Mouse (Mus musculus) midbrain, embryonic 13.5 days (tissue): Measurements from ENCODE around the gene Dst. TPM values are rescaled to one million over a fixed set of nuclear protein-coding genes. Genes with fewer than 3 reads are reported as not detected.

ENCODE experiments used
- ATAC-seq: fragments of 200-750 bp; cut with Nextera tagmentation; 2 replicates; pipeline ENCODE4 v1.8.0; 2017; ENCODE audit warnings: mild to moderate bottlenecking, moderate TSS enrichment, moderate library complexity
- H3K27ac ChIP-seq: fragments of 300-500 bp; sonication (generic); 2 replicates; pipeline ENCODE4 v1.5.1; 2015; ENCODE audit warnings: inconsistent platforms, mild to moderate bottlenecking, moderate library complexity
- H3K27me3 ChIP-seq: fragments of 300-500 bp; sonication (generic); 2 replicates; pipeline ENCODE4 v1.6.1; 2015; ENCODE audit warnings: mild to moderate bottlenecking, inconsistent platforms
- H3K36me3 ChIP-seq: fragments of 300-500 bp; sonication (generic); 2 replicates; pipeline ENCODE4 v1.6.1; 2015; ENCODE audit warnings: mild to moderate bottlenecking, inconsistent platforms
- H3K4me1 ChIP-seq: fragments of 300-500 bp; sonication (generic); replicated peaks from 2 replicates; pipeline ENCODE4 v1.6.1; 2015; ENCODE audit warnings: inconsistent platforms
- H3K4me2 ChIP-seq: fragments of 300-500 bp; sonication (generic); replicated peaks from 2 replicates; pipeline ENCODE4 v1.6.1; 2015; ENCODE audit warnings: moderate library complexity, mild to moderate bottlenecking, inconsistent platforms
- H3K4me3 ChIP-seq: fragments of 300-500 bp; sonication (generic); replicated peaks from 2 replicates; pipeline ENCODE4 v1.5.1; 2015; ENCODE audit warnings: mild to moderate bottlenecking, inconsistent platforms
- H3K9ac ChIP-seq: fragments of 300-500 bp; sonication (generic); replicated peaks from 2 replicates; pipeline ENCODE4 v1.6.1; 2015; ENCODE audit warnings: mild to moderate bottlenecking, inconsistent platforms
- H3K9me3 ChIP-seq: fragments of 300-500 bp; sonication (generic); 2 replicates; pipeline ENCODE4 v1.6.1; 2016; ENCODE audit warnings: mild to moderate bottlenecking, inconsistent platforms
- WGBS: fragments of 180-500 bp; shearing (Covaris S2); methylation state at CpG from one replicate; pipeline ENCODE4 v1.1.7; 2015; 5-methylcytosine and 5-hydroxymethylcytosine counted together
- polyA plus RNA-seq: library from polyadenylated mRNA; unstranded; fragments of >200 nt; fragmentation: Nextera tagmentation; extraction: Ambion mirVana; gene quantifications from 2 replicates; pipeline ENCODE4 v1.2.1, GENCODE M21; 2015

The Dst gene
- polyA plus RNA-seq, 1 experiment from 2014 or later: 38.3 TPM

GRCm38 (mm10) chr1:34244678-34245077 lies 336.7 kb downstream of the Dst start:
- no peak overlapping the region for H3K9ac ChIP-seq
- no peaks in the 10 kb centered on the region for H3K9me3 ChIP-seq
- peaks cover 61% of the 10 kb centered on the region for H3K36me3 ChIP-seq
- H3K4me2 ChIP-seq: no peak overlapping the region
- no peak for ATAC-seq
- 89% methylated on average over 10 of the region's 10 CpGs for WGBS
- H3K27me3 ChIP-seq: no peaks in the 10 kb centered on the region
- no peaks in the 10 kb centered on the region for H3K4me1 ChIP-seq
- H3K4me3 ChIP-seq: no peak overlapping the region
- H3K27ac ChIP-seq: no peak overlapping the region

- H3K4me1 ChIP-seq: no peaks in the 10 kb centered on the region
- H3K4me3 ChIP-seq: no peak overlapping the region
- H3K36me3 ChIP-seq: peaks cover 71% of the 10 kb centered on the region
- H3K27ac ChIP-seq: no peak overlapping the region
- H3K4me2 ChIP-seq: no peak overlapping the region
- WGBS: 94% methylated on average over 15 of the region's 15 CpGs
- no peaks in the 10 kb centered on the region for H3K27me3 ChIP-seq
- H3K9me3 ChIP-seq: no peaks in the 10 kb centered on the region
- ATAC-seq: no peak
- no peak overlapping the region for H3K9ac ChIP-seq
These were observed 338.1 kb downstream of the Dst start for GRCm38 (mm10) chr1:34245951-34246641.

DNA sequence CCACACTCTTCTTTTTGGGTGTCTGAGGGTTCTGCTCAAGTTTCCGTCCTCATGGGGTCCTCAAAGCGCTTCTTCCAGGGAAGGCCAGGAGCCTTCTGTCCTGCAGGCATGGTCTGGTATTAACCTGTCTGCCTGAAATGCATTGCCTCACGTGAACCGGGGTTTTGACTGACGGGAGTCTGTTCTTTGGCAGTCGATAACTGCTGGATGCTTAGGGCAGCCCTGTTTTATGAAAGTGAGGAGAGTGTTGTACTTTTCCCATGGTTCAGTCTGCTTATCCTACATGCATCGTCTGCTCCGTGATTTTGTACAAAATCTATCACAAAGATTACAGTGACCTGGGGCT lies 338.6 kb downstream of the Dst start:
- no peaks in the 10 kb centered on the region for H3K27me3 ChIP-seq
- H3K4me2 ChIP-seq: no peak overlapping the region
- H3K9me3 ChIP-seq: no peaks in the 10 kb centered on the region
- H3K36me3 ChIP-seq: peaks cover 75% of the 10 kb centered on the region
- H3K9ac ChIP-seq: no peak overlapping the region
- no peak for ATAC-seq
- no peak overlapping the region for H3K27ac ChIP-seq
- no peaks in the 10 kb centered on the region for H3K4me1 ChIP-seq
- 95% methylated on average over 8 of the region's 8 CpGs for WGBS
- H3K4me3 ChIP-seq: no peak overlapping the region

GRCm38 (mm10) chr1:34251137-34251536 lies 343.1 kb downstream of the Dst start:
- 95% methylated on average over 13 of the region's 13 CpGs for WGBS
- H3K27me3 ChIP-seq: no peaks in the 10 kb centered on the region
- no peak overlapping the region for H3K27ac ChIP-seq
- H3K4me1 ChIP-seq: no peaks in the 10 kb centered on the region
- H3K9ac ChIP-seq: no peak overlapping the region
- no peaks in the 10 kb centered on the region for H3K9me3 ChIP-seq
- no peak for ATAC-seq
- peaks cover 83% of the 10 kb centered on the region for H3K36me3 ChIP-seq
- no peak overlapping the region for H3K4me3 ChIP-seq
- H3K4me2 ChIP-seq: no peak overlapping the region

DNA sequence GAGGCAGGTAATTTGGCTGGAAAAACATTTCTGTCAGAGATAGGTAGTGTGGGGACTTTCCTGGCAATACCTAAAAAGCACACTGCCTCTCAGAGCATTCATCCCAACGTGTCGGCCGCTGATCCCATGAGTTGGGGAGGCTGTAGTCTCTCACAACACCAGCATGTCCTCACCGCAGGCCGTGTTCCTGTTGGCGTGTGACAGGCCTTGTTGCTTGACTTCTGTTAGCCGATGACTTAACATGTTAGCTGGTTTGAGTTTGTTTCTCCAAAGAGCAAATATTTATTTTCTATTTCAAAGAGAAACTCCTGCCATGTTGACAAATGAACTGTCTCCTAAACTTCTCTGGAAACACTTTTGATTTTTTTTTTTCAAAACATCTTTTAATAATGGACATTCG lies 344.2 kb downstream of the Dst start:
- Histone ChIP-seq H3K4me3 (no peak overlapping the region), H3K9me3 (no peaks in the 10 kb centered on the region), H3K27me3 (no peaks in the 10 kb centered on the region), H3K4me2 (no peak overlapping the region), H3K9ac (no peak overlapping the region), H3K27ac (no peak overlapping the region), H3K36me3 (peaks cover 82% of the 10 kb centered on the region), H3K4me1 (no peaks in the 10 kb centered on the region)
- 92% methylated on average over 8 of the region's 8 CpGs for WGBS
- no peak for ATAC-seq

- H3K9ac ChIP-seq: no peak overlapping the region
- no peaks in the 10 kb centered on the region for H3K27me3 ChIP-seq
- H3K9me3 ChIP-seq: no peaks in the 10 kb centered on the region
- ATAC-seq: no peak
- H3K4me1 ChIP-seq: no peaks in the 10 kb centered on the region
- peaks cover 82% of the 10 kb centered on the region for H3K36me3 ChIP-seq
- H3K4me3 ChIP-seq: no peak overlapping the region
- H3K27ac ChIP-seq: no peak overlapping the region
- no peak overlapping the region for H3K4me2 ChIP-seq
- WGBS: 90% methylated on average over 7 of the region's 7 CpGs
These were observed 345.9 kb downstream of the Dst start for GRCm38 (mm10) chr1:34253876-34254275.

GRCm38 (mm10) chr1:34259898-34260297 lies 351.9 kb downstream of the Dst start:
- Histone ChIP-seq H3K4me2 (no peak overlapping the region), H3K4me1 (no peaks in the 10 kb centered on the region), H3K9me3 (no peaks in the 10 kb centered on the region), H3K36me3 (peaks cover 90% of the 10 kb centered on the region), H3K4me3 (no peak overlapping the region), H3K27me3 (no peaks in the 10 kb centered on the region), H3K9ac (no peak overlapping the region), H3K27ac (no peak overlapping the region)
- WGBS: 93% methylated on average over 8 of the region's 8 CpGs
- no peak for ATAC-seq

DNA sequence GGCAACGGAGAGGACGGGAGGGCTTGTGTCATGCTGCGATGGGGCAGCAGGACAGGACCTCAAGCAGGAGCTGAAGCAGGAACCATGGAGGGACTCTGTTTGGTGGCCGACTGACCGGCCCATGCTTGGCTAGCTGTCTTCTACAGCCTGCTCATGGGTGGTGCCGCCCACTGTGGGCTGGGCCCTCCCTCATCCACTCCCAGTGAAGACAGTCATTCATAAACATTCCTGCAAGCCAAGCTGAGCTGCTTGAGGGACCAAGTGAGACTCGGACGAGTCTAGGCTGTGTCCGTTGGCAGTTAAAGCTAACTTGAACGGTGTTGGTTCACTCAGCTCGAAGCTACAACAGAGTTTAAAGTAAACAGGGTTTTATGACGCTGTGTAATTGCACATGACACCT lies 353.0 kb downstream of the Dst start:
- H3K4me3 ChIP-seq: no peak overlapping the region
- no peak for ATAC-seq
- WGBS: 90% methylated on average over 12 of the region's 12 CpGs
- no peak overlapping the region for H3K9ac ChIP-seq
- H3K4me1 ChIP-seq: no peaks in the 10 kb centered on the region
- no peaks in the 10 kb centered on the region for H3K9me3 ChIP-seq
- no peak overlapping the region for H3K27ac ChIP-seq
- H3K27me3 ChIP-seq: no peaks in the 10 kb centered on the region
- no peak overlapping the region for H3K4me2 ChIP-seq
- peaks cover 92% of the 10 kb centered on the region for H3K36me3 ChIP-seq

DNA sequence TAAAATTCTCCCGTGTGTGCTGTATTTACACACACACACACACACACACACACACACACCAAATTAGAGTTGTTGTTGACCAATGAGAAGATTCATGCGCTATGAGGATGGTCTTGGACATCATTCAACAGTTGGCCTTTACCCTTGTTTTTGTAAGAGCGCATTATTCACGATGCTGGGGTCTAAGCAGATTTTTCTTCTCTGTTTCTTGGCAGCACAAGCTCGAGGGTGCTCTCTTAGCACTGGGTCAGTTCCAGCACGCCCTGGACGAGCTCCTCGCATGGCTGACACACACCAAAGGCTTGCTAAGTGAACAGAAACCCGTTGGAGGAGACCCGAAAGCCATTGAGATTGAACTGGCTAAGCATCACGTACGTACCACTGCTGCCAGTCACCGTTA lies 360.5 kb downstream of the Dst start:
- Histone ChIP-seq H3K4me1 (no peaks in the 10 kb centered on the region), H3K27ac (no peak overlapping the region), H3K9me3 (no peaks in the 10 kb centered on the region), H3K4me2 (no peak overlapping the region), H3K27me3 (no peaks in the 10 kb centered on the region), H3K9ac (no peak overlapping the region), H3K36me3 (peaks cover 87% of the 10 kb centered on the region), H3K4me3 (no peak overlapping the region)
- WGBS: 90% methylated on average over 13 of the region's 13 CpGs
- ATAC-seq: no peak

- Histone ChIP-seq H3K9ac (no peak overlapping the region), H3K4me1 (no peaks in the 10 kb centered on the region), H3K27ac (no peak overlapping the region), H3K27me3 (no peaks in the 10 kb centered on the region), H3K4me3 (no peak overlapping the region), H3K4me2 (no peak overlapping the region), H3K36me3 (peaks cover 87% of the 10 kb centered on the region), H3K9me3 (no peaks in the 10 kb centered on the region)
- WGBS: 88% methylated on average over 11 of the region's 11 CpGs
- no peak for ATAC-seq
These were observed 361.6 kb downstream of the Dst start for GRCm38 (mm10) chr1:34269578-34269977.

DNA sequence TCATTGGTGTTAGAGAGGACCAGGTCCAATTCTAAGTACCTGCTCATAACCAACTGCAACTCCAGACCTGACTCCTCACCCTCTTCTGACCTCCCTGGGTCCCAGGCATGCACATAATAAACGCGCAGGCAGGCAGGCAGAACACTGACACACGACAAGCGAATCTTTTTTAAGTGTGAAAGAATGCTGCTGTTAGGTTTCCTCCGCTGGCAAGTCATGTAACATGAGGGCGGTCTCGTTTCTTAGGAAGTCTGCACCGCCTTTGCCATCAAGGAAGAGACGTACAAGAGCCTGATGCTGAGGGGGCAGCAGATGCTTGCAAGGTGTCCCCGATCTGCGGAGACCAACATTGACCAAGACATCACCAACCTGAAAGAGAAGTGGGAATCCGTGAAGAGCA lies 365.9 kb downstream of the Dst start:
- Histone ChIP-seq H3K27ac (no peak overlapping the region), H3K4me2 (no peak overlapping the region), H3K36me3 (peaks cover 94% of the 10 kb centered on the region), H3K4me3 (no peak overlapping the region), H3K4me1 (no peaks in the 10 kb centered on the region), H3K27me3 (no peaks in the 10 kb centered on the region), H3K9ac (no peak overlapping the region), H3K9me3 (no peaks in the 10 kb centered on the region)
- ATAC-seq: no peak
- WGBS: 96% methylated on average over 12 of the region's 12 CpGs

DNA sequence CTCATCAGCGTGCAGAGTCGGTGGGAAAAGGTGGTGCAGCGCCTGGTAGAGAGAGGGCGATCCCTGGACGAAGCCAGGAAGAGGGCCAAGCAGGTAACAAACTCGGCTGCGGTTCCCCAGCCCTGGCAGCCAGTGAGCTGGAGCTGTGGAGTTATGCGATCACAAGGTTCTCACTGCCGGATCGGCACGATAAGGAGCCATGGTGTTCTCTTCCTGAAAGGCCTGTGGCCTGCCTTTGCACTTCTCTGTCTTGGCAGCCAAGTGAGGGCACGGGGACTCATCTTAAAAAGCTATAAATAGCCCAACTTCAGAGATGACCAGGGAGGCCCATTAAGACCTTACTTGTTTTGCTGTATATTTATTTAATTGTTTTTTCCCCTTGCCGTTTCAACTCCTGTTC lies 367.8 kb downstream of the Dst start:
- H3K27me3 ChIP-seq: no peaks in the 10 kb centered on the region
- H3K4me3 ChIP-seq: no peak overlapping the region
- WGBS: 95% methylated on average over 13 of the region's 13 CpGs
- no peak overlapping the region for H3K4me2 ChIP-seq
- no peak overlapping the region for H3K27ac ChIP-seq
- no peak for ATAC-seq
- H3K9me3 ChIP-seq: no peaks in the 10 kb centered on the region
- no peak overlapping the region for H3K9ac ChIP-seq
- H3K36me3 ChIP-seq: peaks cover 86% of the 10 kb centered on the region
- H3K4me1 ChIP-seq: no peaks in the 10 kb centered on the region

DNA sequence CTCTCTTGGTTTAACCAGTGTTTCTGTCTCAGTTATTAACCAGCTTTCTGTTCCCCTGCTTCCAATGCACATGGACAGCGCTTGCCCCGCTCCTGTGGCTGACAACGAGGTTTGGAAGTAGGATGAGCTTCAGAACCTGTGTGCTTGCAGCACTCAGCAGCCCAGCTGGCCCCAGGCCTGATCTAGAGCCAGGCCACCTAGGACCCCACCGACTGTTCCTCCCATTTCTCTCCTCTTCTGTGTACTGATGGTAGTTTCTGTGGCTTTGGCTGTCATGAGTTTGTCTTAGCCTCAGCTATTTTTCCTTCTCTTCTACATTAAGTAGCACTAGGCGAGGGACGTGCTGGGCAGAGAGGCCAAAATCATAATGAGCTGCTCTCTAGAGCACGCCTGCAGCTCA lies 368.7 kb downstream of the Dst start:
- Histone ChIP-seq H3K27ac (no peak overlapping the region), H3K4me3 (no peak overlapping the region), H3K36me3 (peaks cover 84% of the 10 kb centered on the region), H3K27me3 (no peaks in the 10 kb centered on the region), H3K9ac (no peak overlapping the region), H3K4me2 (no peak overlapping the region), H3K4me1 (no peaks in the 10 kb centered on the region), H3K9me3 (no peaks in the 10 kb centered on the region)
- 93% methylated on average over 7 of the region's 7 CpGs for WGBS
- no peak for ATAC-seq
